Mouse (Mus musculus): Measurements from ENCODE around the gene Krt27. TPM values are rescaled to one million over a fixed set of nuclear protein-coding genes. Genes with fewer than 3 reads are reported as not detected.

Krt27 gene
- polyA plus RNA-seq, 1 experiment from 2014 or later: not detected

DNA sequence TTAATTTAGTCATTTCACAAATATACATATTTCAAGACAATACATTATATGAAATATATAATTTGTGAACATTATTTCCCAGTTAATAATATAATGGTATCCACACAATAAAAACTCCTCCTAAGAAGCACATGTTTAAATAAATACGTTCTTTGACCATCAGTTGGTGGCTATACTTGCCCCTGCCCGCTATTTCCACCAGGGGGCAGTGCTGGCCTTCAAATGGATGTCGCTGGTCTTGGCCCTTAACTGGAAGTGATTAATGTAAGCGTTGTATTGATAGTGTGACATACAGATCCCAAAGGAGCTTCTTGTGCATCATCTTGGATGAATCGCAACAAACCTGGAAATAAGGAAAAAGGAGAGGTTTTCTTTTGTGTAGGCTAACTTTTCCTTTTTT lies 28.7 kb upstream of the Krt27 start:
- no peaks in the 10 kb centered on the region for H3K4me1 ChIP-seq (ENCODE audit: insufficient read depth, low read depth, low read length)
- WGBS: 19% methylated on average over 5 of the region's 5 CpGs
- H3K9ac ChIP-seq (replicated peaks; ENCODE audit: low read depth): no peak overlapping the region
- H3K36me3 ChIP-seq (ENCODE audit: insufficient read depth, low read length): no peaks in the 10 kb centered on the region
- ATAC-seq: no peak
- H3K9me3 ChIP-seq (ENCODE audit: low read length): no peaks in the 10 kb centered on the region
- H3K27ac ChIP-seq (ENCODE audit: low read length): no peak overlapping the region
- no peak overlapping the region for H3K4me2 ChIP-seq (replicated peaks; ENCODE audit: low read depth, low read length)
- peak; percentile 77 for DNase-seq (ENCODE audit: low spot score)
- TF ChIP-seq EP300 (IDR thresholded peaks at IDR 0.05) (no peak), CTCF (IDR thresholded peaks at IDR 0.05) (peak; percentile 94)
- H3K4me3 ChIP-seq (ENCODE audit: low read depth, low read length): no peak overlapping the region
- no peaks in the 10 kb centered on the region; the same call in 1 of the 2 replicates for H3K27me3 ChIP-seq (replicated peaks; ENCODE audit: insufficient read depth, low read length)

DNA sequence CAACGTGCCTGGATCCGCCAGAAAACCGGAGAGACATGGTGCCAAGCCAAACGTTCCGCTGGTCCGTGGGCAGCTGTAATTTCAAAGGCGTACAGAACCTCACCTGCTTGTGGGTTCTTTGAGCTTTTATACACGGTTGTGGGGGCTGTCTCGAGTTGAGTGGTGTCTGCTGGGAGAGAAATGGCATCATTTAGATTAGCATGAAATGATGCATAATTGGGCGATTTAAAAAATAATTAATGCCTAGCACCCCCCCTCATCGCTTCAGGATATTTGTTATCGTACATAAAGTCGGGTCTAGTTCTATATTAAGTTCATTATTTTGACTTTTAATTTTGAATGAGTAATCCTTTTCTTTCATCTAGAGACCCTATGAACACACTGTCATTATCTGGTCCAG lies 23.9 kb upstream of the Krt27 start, which contains the start of gene Krt28:
Krt28 (minus strand) TSS at position 101 of the 400 bp plus-strand sequence.
- DNase-seq (ENCODE audit: low spot score) (no peak), ATAC-seq (no peak)
- H3K4me3 ChIP-seq (ENCODE audit: low read depth, low read length): no peak within 1 kb of the TSS
- H3K27ac ChIP-seq (ENCODE audit: low read length): no peak within 1 kb of the TSS
- no peaks in the 10 kb centered on the region for H3K36me3 ChIP-seq (ENCODE audit: insufficient read depth, low read length)
- 83% methylated on average over 13 of the region's 13 CpGs for WGBS
- no peak within 1 kb of the TSS for H3K9ac ChIP-seq (replicated peaks; ENCODE audit: low read depth)
- TF ChIP-seq CTCF (IDR thresholded peaks at IDR 0.05) (no peak), EP300 (IDR thresholded peaks at IDR 0.05) (no peak)
- no peak within 1 kb of the TSS for H3K4me2 ChIP-seq (replicated peaks; ENCODE audit: low read depth, low read length)
- H3K27me3 ChIP-seq (replicated peaks; ENCODE audit: insufficient read depth, low read length): no peaks in the 10 kb centered on the region
- no peaks in the 10 kb centered on the region for H3K9me3 ChIP-seq (ENCODE audit: low read length)
- no peaks in the 10 kb centered on the region for H3K4me1 ChIP-seq (ENCODE audit: insufficient read depth, low read depth, low read length)

DNA sequence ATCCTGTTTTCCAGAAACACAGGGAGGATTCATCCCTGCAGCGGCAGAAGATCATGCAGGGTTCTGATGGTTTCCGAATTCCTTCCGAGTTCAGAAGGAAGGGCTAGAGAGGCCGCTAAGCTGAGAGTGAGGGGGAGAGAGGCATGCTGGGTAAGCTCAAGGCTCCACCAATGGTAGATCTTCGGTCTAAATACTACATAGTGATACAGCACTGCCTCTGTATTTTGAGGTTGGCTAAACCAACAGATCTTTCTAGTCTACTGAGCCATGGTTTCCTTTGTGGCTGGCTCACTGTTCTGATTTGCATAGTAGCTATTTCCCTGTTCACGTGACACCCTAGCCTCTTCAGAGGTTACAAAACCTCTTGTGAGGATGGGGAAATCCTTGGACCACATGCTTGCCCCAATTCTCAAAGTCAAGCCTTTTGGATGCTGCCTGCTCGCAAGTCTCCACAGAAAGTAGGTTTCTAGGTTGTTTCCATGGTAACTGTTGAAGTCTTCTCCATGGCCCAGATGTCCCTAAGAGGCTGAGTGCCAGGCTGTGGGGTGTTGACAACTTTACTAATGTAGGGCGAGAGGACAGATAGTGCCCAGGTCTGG lies 19.0 kb upstream of the Krt27 start:
- H3K4me1 ChIP-seq (ENCODE audit: insufficient read depth, low read depth, low read length): no peaks in the 10 kb centered on the region
- peak; percentile 34 for DNase-seq (ENCODE audit: low spot score)
- no peaks in the 10 kb centered on the region for H3K36me3 ChIP-seq (ENCODE audit: insufficient read depth, low read length)
- no peak overlapping the region for H3K9ac ChIP-seq (replicated peaks; ENCODE audit: low read depth)
- 78% methylated on average over 8 of the region's 8 CpGs for WGBS
- H3K27me3 ChIP-seq (replicated peaks; ENCODE audit: insufficient read depth, low read length): no peaks in the 10 kb centered on the region
- H3K4me3 ChIP-seq (ENCODE audit: low read depth, low read length): no peak overlapping the region
- no peak overlapping the region for H3K27ac ChIP-seq (ENCODE audit: low read length)
- no peak for TF ChIP-seq EP300 (IDR thresholded peaks at IDR 0.05)
- ATAC-seq: no peak
- no peak overlapping the region for H3K4me2 ChIP-seq (replicated peaks; ENCODE audit: low read depth, low read length)
- no peaks in the 10 kb centered on the region for H3K9me3 ChIP-seq (ENCODE audit: low read length)

DNA sequence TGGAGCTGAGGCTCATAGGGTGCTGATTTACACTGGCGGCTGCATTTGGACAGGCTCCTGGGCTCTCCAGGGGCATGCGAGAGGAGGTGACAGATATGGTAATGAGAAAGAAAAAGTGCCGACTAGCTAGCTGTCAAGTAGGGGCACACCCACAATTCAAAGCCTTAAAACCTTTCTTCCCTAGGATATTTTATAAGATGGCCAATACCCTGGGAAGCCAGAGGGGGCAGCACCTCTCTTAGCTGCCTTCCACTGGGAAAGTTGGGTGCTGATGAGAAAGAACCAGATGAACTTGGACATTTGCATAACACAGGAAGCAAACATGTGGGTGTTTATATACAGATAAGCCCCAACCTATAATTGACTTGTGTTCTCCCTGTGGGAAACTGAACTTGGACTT lies 18.3 kb upstream of the Krt27 start:
- Histone ChIP-seq H3K27me3 (replicated peaks; ENCODE audit: insufficient read depth, low read length) (no peaks in the 10 kb centered on the region), H3K9ac (replicated peaks; ENCODE audit: low read depth) (no peak overlapping the region), H3K9me3 (ENCODE audit: low read length) (no peaks in the 10 kb centered on the region), H3K4me1 (ENCODE audit: insufficient read depth, low read depth, low read length) (no peaks in the 10 kb centered on the region), H3K36me3 (ENCODE audit: insufficient read depth, low read length) (no peaks in the 10 kb centered on the region), H3K4me2 (replicated peaks; ENCODE audit: low read depth, low read length) (no peak overlapping the region), H3K27ac (ENCODE audit: low read length) (no peak overlapping the region), H3K4me3 (ENCODE audit: low read depth, low read length) (no peak overlapping the region)
- peak; percentile 65 for TF ChIP-seq CTCF (IDR thresholded peaks at IDR 0.05)
- TF ChIP-seq EP300 (IDR thresholded peaks at IDR 0.05): no peak
- 2% methylated on average over 3 of the region's 3 CpGs for WGBS
- DNase-seq (ENCODE audit: low spot score): peak; percentile 39
- no peak for ATAC-seq

DNA sequence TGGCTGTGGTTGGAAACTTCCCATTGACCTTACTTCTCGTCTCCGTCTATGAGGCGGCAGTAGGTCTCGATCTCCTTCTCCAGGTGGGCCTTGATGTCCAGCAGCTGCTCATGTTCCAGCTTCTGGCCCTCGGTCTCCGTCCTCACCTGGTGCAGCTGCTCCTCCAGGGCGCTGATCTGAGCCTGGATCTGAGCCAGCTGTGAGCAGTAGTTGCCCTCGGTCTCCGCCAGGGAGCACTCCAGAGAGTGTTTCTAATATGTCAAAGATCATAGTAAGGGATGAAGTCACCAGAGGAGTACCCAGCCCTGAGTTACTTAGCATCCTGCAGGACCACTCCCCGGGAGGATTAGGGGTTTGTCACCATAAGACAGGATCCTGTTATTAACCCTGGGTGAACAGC lies 15.9 kb upstream of the Krt27 start:
- DNase-seq (ENCODE audit: low spot score): peak; percentile 18
- WGBS: 28% methylated on average over 10 of the region's 10 CpGs
- H3K27me3 ChIP-seq (replicated peaks; ENCODE audit: insufficient read depth, low read length): no peaks in the 10 kb centered on the region
- no peaks in the 10 kb centered on the region for H3K4me1 ChIP-seq (ENCODE audit: insufficient read depth, low read depth, low read length)
- H3K36me3 ChIP-seq (ENCODE audit: insufficient read depth, low read length): no peaks in the 10 kb centered on the region
- TF ChIP-seq CTCF (IDR thresholded peaks at IDR 0.05) (peak; percentile 45), EP300 (IDR thresholded peaks at IDR 0.05) (no peak)
- no peak overlapping the region for H3K27ac ChIP-seq (ENCODE audit: low read length)
- no peak overlapping the region for H3K9ac ChIP-seq (replicated peaks; ENCODE audit: low read depth)
- no peak overlapping the region for H3K4me2 ChIP-seq (replicated peaks; ENCODE audit: low read depth, low read length)
- H3K4me3 ChIP-seq (ENCODE audit: low read depth, low read length): no peak overlapping the region
- no peaks in the 10 kb centered on the region for H3K9me3 ChIP-seq (ENCODE audit: low read length)
- ATAC-seq: no peak

DNA sequence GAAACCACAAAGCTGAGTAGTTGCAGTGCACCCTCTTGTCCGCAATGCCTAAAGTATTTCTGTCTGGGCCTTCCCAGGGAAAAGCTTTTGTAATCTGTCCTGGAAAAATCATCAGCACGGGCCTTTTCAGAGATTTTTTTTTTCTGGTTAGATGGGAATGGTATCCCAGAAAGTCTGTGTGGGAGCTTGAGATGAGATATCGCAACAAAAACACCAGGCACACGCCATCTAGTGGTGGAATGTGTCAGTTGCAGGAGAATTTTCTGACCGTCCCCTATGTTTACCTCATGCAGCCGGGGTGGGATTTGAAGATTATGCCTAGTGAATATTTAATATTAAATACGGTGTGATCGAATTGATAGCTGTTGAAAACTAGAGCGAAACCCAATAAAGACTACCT lies 13.5 kb upstream of the Krt27 start:
- ATAC-seq (no peak), DNase-seq (ENCODE audit: low spot score) (peak; percentile 64)
- Histone ChIP-seq H3K9ac (replicated peaks; ENCODE audit: low read depth) (no peak overlapping the region), H3K36me3 (ENCODE audit: insufficient read depth, low read length) (no peaks in the 10 kb centered on the region), H3K9me3 (ENCODE audit: low read length) (no peaks in the 10 kb centered on the region), H3K4me2 (replicated peaks; ENCODE audit: low read depth, low read length) (no peak overlapping the region), H3K4me1 (ENCODE audit: insufficient read depth, low read depth, low read length) (no peaks in the 10 kb centered on the region), H3K4me3 (ENCODE audit: low read depth, low read length) (no peak overlapping the region), H3K27ac (ENCODE audit: low read length) (no peak overlapping the region), H3K27me3 (replicated peaks; ENCODE audit: insufficient read depth, low read length) (no peaks in the 10 kb centered on the region)
- WGBS: 19% methylated on average over 9 of the region's 9 CpGs
- TF ChIP-seq EP300 (IDR thresholded peaks at IDR 0.05): no peak
- peak; percentile 75 for TF ChIP-seq CTCF (IDR thresholded peaks at IDR 0.05)

DNA sequence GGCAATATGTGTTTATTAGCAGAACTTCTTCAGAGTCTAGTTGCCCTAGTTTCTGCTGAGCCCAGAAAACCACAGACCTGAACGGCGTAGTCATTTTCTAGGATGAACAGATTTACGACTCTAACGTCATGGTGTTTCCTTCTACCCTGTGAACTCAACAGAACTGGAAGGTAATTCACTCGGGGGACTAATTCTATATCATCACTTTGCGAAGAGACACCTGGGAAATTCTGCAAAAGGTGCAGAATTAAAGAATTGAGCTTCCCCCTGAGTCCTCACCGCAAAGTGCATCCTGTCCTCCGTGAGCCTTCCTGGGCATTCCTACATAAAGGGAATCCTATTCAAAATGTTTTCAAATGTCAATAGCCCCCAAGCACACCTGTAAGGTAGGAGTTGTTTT lies 10.5 kb upstream of the Krt27 start:
- WGBS: 85% methylated on average over 8 of the region's 8 CpGs
- no peak for TF ChIP-seq EP300 (IDR thresholded peaks at IDR 0.05)
- no peak for TF ChIP-seq CTCF (IDR thresholded peaks at IDR 0.05)
- no peaks in the 10 kb centered on the region for H3K36me3 ChIP-seq (ENCODE audit: insufficient read depth, low read length)

More for the DNA sequence above, 10.5 kb upstream of the Krt27 start:
- no peaks in the 10 kb centered on the region for H3K9me3 ChIP-seq (ENCODE audit: low read length)
- DNase-seq (ENCODE audit: low spot score): no peak
- no peaks in the 10 kb centered on the region for H3K27me3 ChIP-seq (replicated peaks; ENCODE audit: insufficient read depth, low read length)
- no peaks in the 10 kb centered on the region for H3K4me1 ChIP-seq (ENCODE audit: insufficient read depth, low read depth, low read length)
- no peak overlapping the region for H3K4me2 ChIP-seq (replicated peaks; ENCODE audit: low read depth, low read length)
- H3K27ac ChIP-seq (ENCODE audit: low read length): no peak overlapping the region
- no peak overlapping the region for H3K9ac ChIP-seq (replicated peaks; ENCODE audit: low read depth)
- no peak overlapping the region for H3K4me3 ChIP-seq (ENCODE audit: low read depth, low read length)
- no peak for ATAC-seq

Data from lung, postnatal 0 days (tissue).